Mouse (Mus musculus): ENCODE results near the gene Ptpro. TPM values are rescaled to one million over a fixed set of nuclear protein-coding genes. Genes with fewer than 3 reads are reported as not detected.
A peak's percentile ranks its signal among the peaks of the same experiment; 100 is the strongest.
"Not testable (repeated sequence)": the region's sequence is repeated elsewhere in the genome, so short reads cannot be mapped to it uniquely, and the experiment has no call there.

Ptpro gene
- polyA plus RNA-seq, 1 experiment from 2014 or later: 50.3 TPM

DNA sequence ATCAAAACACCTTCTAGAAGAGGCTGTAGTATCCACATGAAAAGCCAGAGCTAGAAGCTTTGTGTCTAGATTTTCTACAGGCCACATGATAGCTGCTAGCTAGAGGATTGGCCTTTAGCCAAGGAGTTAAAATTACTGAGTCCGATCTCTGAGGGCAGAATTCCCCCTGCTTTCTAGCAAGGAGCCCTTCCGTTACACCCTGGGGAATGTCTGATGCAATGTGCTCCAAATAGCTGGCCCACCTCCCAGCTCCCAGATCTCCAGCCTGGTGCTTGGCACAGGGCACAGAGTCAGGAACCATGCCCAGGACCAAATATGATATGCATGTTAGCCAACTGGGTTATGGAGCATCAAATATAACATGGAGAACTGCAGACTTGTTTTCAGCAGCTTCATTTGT, 213.1 kb downstream of the Ptpro start:
- WGBS: 18% methylated on average over 2 of the region's 2 CpGs
- peak; percentile 71 for ATAC-seq (replicated peaks)
- H3K27ac ChIP-seq (replicated peaks): no peak overlapping the region; the same call in 1 of the 2 replicates

DNA sequence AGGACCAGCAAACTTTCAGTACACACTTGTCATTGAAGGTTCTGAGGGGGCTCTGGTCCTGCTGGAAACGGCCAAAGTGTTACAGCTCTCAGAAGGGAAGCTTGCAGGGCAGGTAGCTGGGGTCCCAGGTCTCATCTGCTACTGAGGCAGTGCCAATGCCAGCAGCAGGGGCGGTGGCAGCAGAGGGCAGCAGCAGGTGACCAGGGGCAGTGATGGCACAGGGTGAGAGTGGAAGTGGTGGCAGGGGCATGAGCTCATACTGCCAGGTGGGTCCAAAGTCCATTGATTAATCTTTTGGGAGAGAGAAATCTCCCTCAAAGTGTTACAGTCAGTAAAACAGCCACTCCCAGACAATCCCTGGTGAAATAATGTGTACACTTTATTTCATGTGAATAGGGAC, 214.1 kb downstream of the Ptpro start:
- Histone ChIP-seq H3K4me1 (peaks cover 13% of the 10 kb centered on the region), H3K9ac (replicated peaks) (no peak overlapping the region), H3K4me2 (replicated peaks) (no peak overlapping the region), H3K27ac (replicated peaks) (no peak overlapping the region), H3K4me3 (no peak overlapping the region), H3K27me3 (peaks cover 12% of the 10 kb centered on the region; the same call in 1 of the 2 replicates), H3K9me3 (no peaks in the 10 kb centered on the region), H3K36me3 (no peaks in the 10 kb centered on the region)
- 85% methylated on average over 2 of the region's 2 CpGs for WGBS
- no peak for ATAC-seq (replicated peaks)

More for the DNA sequence above, 213.1 kb downstream of the Ptpro start:
- Histone ChIP-seq H3K27me3 (peaks cover 12% of the 10 kb centered on the region; the same call in 1 of the 2 replicates), H3K9ac (replicated peaks) (no peak overlapping the region), H3K4me2 (replicated peaks) (no peak overlapping the region), H3K36me3 (no peaks in the 10 kb centered on the region), H3K4me3 (no peak overlapping the region), H3K9me3 (no peaks in the 10 kb centered on the region), H3K4me1 (peaks cover 4% of the 10 kb centered on the region; the same call in 1 of the 2 replicates)

DNA sequence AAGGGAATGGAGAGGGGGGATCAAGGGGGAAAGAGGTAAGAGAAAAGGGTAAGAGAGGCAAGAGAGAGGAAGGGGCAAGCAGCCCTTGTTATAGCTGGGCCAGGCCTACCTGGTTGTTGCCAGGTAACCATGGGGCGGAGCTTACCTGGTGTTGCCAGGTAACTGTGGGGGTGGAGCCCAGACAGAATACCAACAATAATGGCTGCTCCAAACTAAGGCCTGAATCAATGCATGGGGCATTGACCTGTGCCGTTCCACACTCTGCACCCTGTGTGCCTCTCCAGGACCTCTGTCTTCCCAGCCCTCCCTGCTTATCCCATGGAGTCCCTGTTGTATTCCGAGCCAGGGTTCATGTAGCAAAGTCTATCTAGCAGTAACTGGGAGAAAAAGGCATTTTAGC, 215.6 kb downstream of the Ptpro start:
- H3K27ac ChIP-seq (replicated peaks): no peak overlapping the region
- H3K4me1 ChIP-seq: peaks cover 25% of the 10 kb centered on the region
- 85% methylated on average over 3 of the region's 3 CpGs for WGBS
- no peak overlapping the region for H3K4me3 ChIP-seq
- no peak overlapping the region for H3K4me2 ChIP-seq (replicated peaks)
- H3K9ac ChIP-seq (replicated peaks): no peak overlapping the region
- ATAC-seq (replicated peaks): no peak
- H3K9me3 ChIP-seq: no peaks in the 10 kb centered on the region
- peaks cover 12% of the 10 kb centered on the region; the same call in 1 of the 2 replicates for H3K27me3 ChIP-seq
- H3K36me3 ChIP-seq: no peaks in the 10 kb centered on the region

DNA sequence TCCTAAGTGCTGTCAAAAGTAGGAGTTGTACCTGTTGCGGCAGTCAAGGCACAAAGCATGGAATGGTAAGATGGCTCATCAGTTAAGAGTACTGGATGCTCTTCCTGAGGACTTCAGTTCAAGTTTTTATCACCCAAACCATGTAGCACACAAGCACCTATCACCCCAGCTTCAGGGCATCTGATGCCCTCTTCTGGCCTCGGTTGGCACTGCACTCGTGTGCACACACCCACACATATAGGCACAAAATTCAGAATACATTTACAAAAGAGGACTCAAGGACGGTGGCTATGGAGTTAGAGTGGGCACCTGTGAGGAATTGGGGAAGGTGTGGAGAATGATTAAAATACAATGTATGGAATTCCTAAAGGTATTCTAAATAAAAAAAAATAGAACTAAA, 217.4 kb downstream of the Ptpro start:
- Histone ChIP-seq H3K27me3 (peaks cover 20% of the 10 kb centered on the region; the same call in 1 of the 2 replicates), H3K27ac (replicated peaks) (no peak overlapping the region), H3K36me3 (no peaks in the 10 kb centered on the region), H3K9ac (replicated peaks) (no peak overlapping the region), H3K9me3 (no peaks in the 10 kb centered on the region), H3K4me1 (peaks cover 26% of the 10 kb centered on the region), H3K4me2 (replicated peaks) (no peak overlapping the region), H3K4me3 (no peak overlapping the region)
- WGBS: 98% methylated on average over 4 of the region's 4 CpGs
- no peak for ATAC-seq (replicated peaks)

- no peak overlapping the region for H3K4me2 ChIP-seq (replicated peaks)
- peaks cover 22% of the 10 kb centered on the region for H3K4me1 ChIP-seq
- peaks cover 20% of the 10 kb centered on the region; the same call in 1 of the 2 replicates for H3K27me3 ChIP-seq
- ATAC-seq (replicated peaks): peak; percentile 84
- H3K9ac ChIP-seq (replicated peaks): no peak overlapping the region
- H3K9me3 ChIP-seq: 0 out of 2 replicates have a peak, but pooled peaks cover under 1% of the 10 kb centered on the region
- WGBS: 18% methylated on average over 11 of the region's 11 CpGs
- H3K27ac ChIP-seq (replicated peaks): peak overlapping the region; percentile 52
- H3K4me3 ChIP-seq: no peak overlapping the region
- H3K36me3 ChIP-seq: no peaks in the 10 kb centered on the region
Observed at GRCm38 (mm10) chr6:137470901-137471598, 218.9 kb downstream of the Ptpro start.

DNA sequence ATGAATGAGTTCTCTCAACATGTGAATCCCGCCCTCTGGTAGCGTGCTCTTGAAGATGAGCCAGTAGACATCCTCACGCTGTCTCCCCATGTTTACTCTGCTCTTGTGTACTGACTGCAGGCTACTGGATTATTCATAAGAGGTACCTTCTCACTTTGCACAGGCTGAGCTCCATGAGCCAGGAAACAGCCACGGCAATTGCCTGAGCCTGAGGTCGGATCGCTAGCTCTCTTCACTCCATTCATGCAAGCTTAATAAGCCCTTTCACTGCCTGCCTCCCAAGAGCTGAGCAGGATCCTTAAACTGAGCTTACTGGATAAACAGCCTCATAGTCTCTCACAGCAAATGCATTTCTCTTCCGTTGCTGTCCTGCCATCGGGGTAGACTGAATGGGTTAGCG, 220.0 kb downstream of the Ptpro start:
- H3K27ac ChIP-seq (replicated peaks): no peak overlapping the region
- no peak overlapping the region for H3K4me3 ChIP-seq
- H3K9ac ChIP-seq (replicated peaks): no peak overlapping the region
- no peak overlapping the region for H3K4me2 ChIP-seq (replicated peaks)
- peaks cover 22% of the 10 kb centered on the region for H3K4me1 ChIP-seq
- peaks cover 20% of the 10 kb centered on the region; the same call in 1 of the 2 replicates for H3K27me3 ChIP-seq
- ATAC-seq (replicated peaks): peak; percentile 15; the same call in 1 of the 2 replicates
- 38% methylated on average over 9 of the region's 9 CpGs for WGBS
- 0 out of 2 replicates have a peak, but pooled peaks cover 3% of the 10 kb centered on the region for H3K36me3 ChIP-seq
- peaks cover 6% of the 10 kb centered on the region; the same call in 1 of the 2 replicates for H3K9me3 ChIP-seq

- H3K36me3 ChIP-seq: 0 out of 2 replicates have a peak, but pooled peaks cover 3% of the 10 kb centered on the region
- H3K4me1 ChIP-seq: peaks cover 22% of the 10 kb centered on the region
- no peak overlapping the region for H3K27ac ChIP-seq (replicated peaks)
- 67% methylated on average over 1 of the region's 1 CpGs for WGBS
- H3K9me3 ChIP-seq: peaks cover 6% of the 10 kb centered on the region; the same call in 1 of the 2 replicates
- H3K27me3 ChIP-seq: peaks cover 10% of the 10 kb centered on the region; the same call in 1 of the 2 replicates
- ATAC-seq (replicated peaks): no peak
- no peak overlapping the region for H3K4me2 ChIP-seq (replicated peaks)
- H3K4me3 ChIP-seq: no peak overlapping the region
- H3K9ac ChIP-seq (replicated peaks): no peak overlapping the region
Observed at GRCm38 (mm10) chr6:137473433-137473832, 221.3 kb downstream of the Ptpro start.

DNA sequence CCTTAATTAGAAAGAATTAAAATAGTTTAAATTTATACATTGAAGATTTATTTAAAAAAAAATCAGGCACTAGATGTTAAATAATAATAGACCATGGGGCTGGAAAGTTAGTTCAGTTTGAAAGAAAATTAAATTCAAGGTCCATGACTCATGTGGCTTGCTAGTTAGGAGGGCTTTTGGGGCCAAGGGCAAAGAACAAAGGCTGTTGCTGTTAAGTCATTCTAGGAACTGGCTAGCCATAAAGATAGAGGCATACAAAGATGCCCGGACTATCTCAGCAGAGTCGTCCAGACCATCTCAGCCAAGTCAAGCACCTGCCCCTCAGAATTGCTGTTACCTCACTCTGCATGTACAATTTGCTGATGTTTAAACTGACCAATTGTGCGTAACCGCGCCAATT, 223.6 kb downstream of the Ptpro start:
- H3K27me3 ChIP-seq; H3K4me3 ChIP-seq; H3K9ac ChIP-seq (replicated peaks); H3K9me3 ChIP-seq; H3K4me2 ChIP-seq (replicated peaks); ATAC-seq (replicated peaks); H3K36me3 ChIP-seq; H3K27ac ChIP-seq (replicated peaks): not testable (repeated sequence)
- 97% methylated on average over 5 of the region's 5 CpGs for WGBS
- peaks cover 19% of the 10 kb centered on the region for H3K4me1 ChIP-seq

DNA sequence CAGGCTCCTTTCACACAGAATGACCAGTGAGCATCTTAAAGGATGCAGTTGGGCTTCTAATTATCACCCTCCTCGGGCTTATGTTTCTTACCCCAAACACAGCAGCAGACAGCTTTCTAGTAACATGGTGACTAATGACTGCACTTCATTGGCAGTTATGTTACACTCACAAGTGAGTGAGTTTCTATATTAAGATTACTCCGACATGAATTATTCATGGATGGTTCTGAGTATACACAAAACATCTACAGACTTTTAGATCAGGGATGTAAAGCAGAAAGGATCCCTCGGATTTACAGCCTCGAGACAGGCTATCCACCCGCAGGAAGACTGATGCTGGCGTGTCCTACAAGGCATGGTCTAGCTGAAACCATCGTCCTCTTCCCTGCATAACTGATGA, 230.8 kb downstream of the Ptpro start:
- H3K9ac ChIP-seq (replicated peaks): no peak overlapping the region

GRCm38 (mm10) chr6:137487443-137487842, 235.3 kb downstream of the Ptpro start:
- WGBS: 80% methylated on average over 6 of the region's 6 CpGs
- H3K4me2 ChIP-seq (replicated peaks): no peak overlapping the region
- H3K36me3 ChIP-seq: no peaks in the 10 kb centered on the region
- no peaks in the 10 kb centered on the region for H3K27me3 ChIP-seq
- no peak overlapping the region for H3K9ac ChIP-seq (replicated peaks)
- ATAC-seq (replicated peaks): no peak
- no peaks in the 10 kb centered on the region for H3K9me3 ChIP-seq
- H3K4me1 ChIP-seq: no peaks in the 10 kb centered on the region
- no peak overlapping the region for H3K27ac ChIP-seq (replicated peaks)
- H3K4me3 ChIP-seq: no peak overlapping the region

More for the DNA sequence above, 230.8 kb downstream of the Ptpro start:
- no peaks in the 10 kb centered on the region for H3K27me3 ChIP-seq
- no peak overlapping the region for H3K4me3 ChIP-seq
- peak; percentile 57 for ATAC-seq (replicated peaks)
- 54% methylated on average over 7 of the region's 7 CpGs for WGBS
- no peaks in the 10 kb centered on the region for H3K9me3 ChIP-seq
- no peak overlapping the region for H3K27ac ChIP-seq (replicated peaks)
- H3K4me1 ChIP-seq: no peaks in the 10 kb centered on the region
- no peaks in the 10 kb centered on the region for H3K36me3 ChIP-seq
- no peak overlapping the region for H3K4me2 ChIP-seq (replicated peaks)

- no peaks in the 10 kb centered on the region for H3K4me1 ChIP-seq
- no peak overlapping the region for H3K4me3 ChIP-seq
- H3K9ac ChIP-seq (replicated peaks): no peak overlapping the region
- H3K36me3 ChIP-seq: no peaks in the 10 kb centered on the region
- H3K27me3 ChIP-seq: no peaks in the 10 kb centered on the region
- H3K4me2 ChIP-seq (replicated peaks): no peak overlapping the region
- H3K27ac ChIP-seq (replicated peaks): no peak overlapping the region
- no peak for ATAC-seq (replicated peaks)
- 93% methylated on average over 14 of the region's 14 CpGs for WGBS
- no peaks in the 10 kb centered on the region for H3K9me3 ChIP-seq
Observed at GRCm38 (mm10) chr6:137490115-137490514, 238.0 kb downstream of the Ptpro start.

GRCm38 (mm10) chr6:137491659-137492058, 239.5 kb downstream of the Ptpro start:
- Histone ChIP-seq H3K9me3 (no peaks in the 10 kb centered on the region), H3K27me3 (no peaks in the 10 kb centered on the region), H3K4me1 (no peaks in the 10 kb centered on the region), H3K4me2 (replicated peaks) (no peak overlapping the region), H3K27ac (replicated peaks) (no peak overlapping the region), H3K9ac (replicated peaks) (no peak overlapping the region), H3K36me3 (no peaks in the 10 kb centered on the region), H3K4me3 (no peak overlapping the region)
- ATAC-seq (replicated peaks): no peak
- 87% methylated on average over 2 of the region's 2 CpGs for WGBS

Data from forebrain, embryonic 15.5 days (tissue).